Mouse (Mus musculus) stomach, embryonic 16.5 days (tissue): ENCODE results near the gene Polr3k. TPM values are rescaled to one million over a fixed set of nuclear protein-coding genes. Genes with fewer than 3 reads are reported as not detected.

Experiments used
- ATAC-seq: fragments of 200-750 bp; cut with Nextera tagmentation; 2 replicates; pipeline ENCODE4 v1.8.0; 2017; ENCODE audit warnings: moderate number of reproducible peaks, moderate TSS enrichment; ENCODE audit not compliant: insufficient read depth, low FRiP score
- H3K27ac ChIP-seq: fragments of 300-500 bp; sonication (generic); 2 replicates; pipeline ENCODE4 v1.5.1; 2014; ENCODE audit warnings: low read length
- H3K27me3 ChIP-seq: fragments of 300-500 bp; sonication (generic); 2 replicates; pipeline ENCODE4 v1.6.1; 2014; ENCODE audit warnings: low read length, control low read depth, mixed read lengths; ENCODE audit not compliant: control insufficient read depth, insufficient read depth
- H3K36me3 ChIP-seq: fragments of 300-500 bp; sonication (generic); 2 replicates; pipeline ENCODE4 v1.6.1; 2014; ENCODE audit warnings: low read length; ENCODE audit not compliant: control insufficient read depth, insufficient read depth
- H3K4me1 ChIP-seq: fragments of 300-500 bp; sonication (generic); 2 replicates; pipeline ENCODE4 v1.6.1; 2014; ENCODE audit warnings: low read length, control low read depth, mixed read lengths; ENCODE audit not compliant: control insufficient read depth, insufficient read depth
- H3K4me2 ChIP-seq: fragments of 300-500 bp; sonication (generic); 2 replicates; pipeline ENCODE4 v1.6.1; 2014; ENCODE audit warnings: low read depth, low read length, mixed read lengths
- H3K4me3 ChIP-seq: fragments of 300-500 bp; sonication (generic); replicated peaks from 2 replicates; pipeline ENCODE4 v1.5.1; 2014; ENCODE audit warnings: mild to moderate bottlenecking, low read length
- H3K9ac ChIP-seq: fragments of 300-500 bp; sonication (generic); 2 replicates; pipeline ENCODE4 v1.6.1; 2014; ENCODE audit warnings: low read length
- H3K9me3 ChIP-seq: fragments of 300-500 bp; sonication (generic); replicated peaks from 2 replicates; pipeline ENCODE4 v1.6.1; 2016; ENCODE audit warnings: low read length, control low read depth; ENCODE audit not compliant: control insufficient read depth
- WGBS: fragments of 180-500 bp; shearing (Covaris S2); extraction: QIAGEN DNeasy Blood & Tissue Kit; methylation state at CpG from one replicate; pipeline ENCODE4 v1.1.7; 2014; 5-methylcytosine and 5-hydroxymethylcytosine counted together
- polyA plus RNA-seq: library from polyadenylated mRNA; unstranded; fragments of >200 nt; fragmentation: Nextera tagmentation; extraction: Ambion mirVana; gene quantifications from 2 replicates; pipeline ENCODE4 v1.2.1, GENCODE M21; 2015

The Polr3k gene
- polyA plus RNA-seq, 1 experiment from 2014 or later = 76.8 TPM

DNA sequence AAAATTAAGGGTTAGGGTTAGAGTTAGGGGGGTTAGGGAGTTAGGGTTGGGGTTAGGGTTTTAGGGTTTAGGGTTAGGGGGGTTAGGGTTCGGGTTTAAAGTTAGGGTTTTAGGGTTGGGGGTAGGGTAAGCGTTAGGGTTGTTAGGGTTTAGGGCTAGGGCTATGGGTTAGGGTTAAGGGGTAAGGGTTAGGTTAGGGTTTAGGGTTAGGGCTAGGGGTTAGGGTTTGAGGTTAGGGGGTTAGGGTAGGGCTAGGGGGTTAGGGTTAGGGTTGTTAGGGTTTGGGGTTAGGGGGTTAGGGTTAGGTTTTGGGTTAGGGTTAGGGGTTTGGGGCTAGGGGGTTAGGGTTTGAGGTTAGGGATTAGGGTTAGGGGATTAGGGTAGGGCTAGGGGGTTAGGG is 6.9 kb downstream of the Polr3k start:
- Histone ChIP-seq H3K4me3 (no peak overlapping the region), H3K4me2 (no peak overlapping the region), H3K4me1 (no peaks in the 10 kb centered on the region), H3K9ac (no peak overlapping the region), H3K27me3 (no peaks in the 10 kb centered on the region), H3K27ac (no peak overlapping the region), H3K9me3 (no peaks in the 10 kb centered on the region), H3K36me3 (peaks cover 15% of the 10 kb centered on the region)
- 91% methylated on average over 2 of the region's 2 CpGs for WGBS
- ATAC-seq = peak; percentile 56; the same call in 1 of the 2 replicates

DNA sequence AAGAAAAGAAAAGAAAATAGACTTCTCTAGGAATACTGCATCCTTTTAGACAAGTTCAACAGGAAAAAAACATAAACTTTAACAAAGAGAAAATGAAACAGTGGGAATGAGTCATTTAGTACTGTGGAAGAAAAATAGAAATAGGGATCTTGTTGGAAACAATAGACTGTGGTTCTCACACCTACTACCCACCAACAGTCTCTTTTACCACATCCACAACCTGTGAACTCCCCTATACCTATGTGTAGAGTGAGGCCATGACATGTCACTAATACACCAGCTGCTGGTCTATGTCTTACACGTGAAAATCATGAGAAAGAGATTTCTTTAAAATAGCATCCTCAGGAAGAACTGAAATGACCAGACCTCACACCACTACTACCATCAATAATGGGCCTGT is 14.8 kb downstream of the Polr3k start:
- H3K9me3 ChIP-seq = no peaks in the 10 kb centered on the region
- no peak for ATAC-seq
- H3K4me1 ChIP-seq = no peaks in the 10 kb centered on the region
- H3K27me3 ChIP-seq = no peaks in the 10 kb centered on the region
- H3K9ac ChIP-seq = no peak overlapping the region
- no peak overlapping the region for H3K4me2 ChIP-seq
- H3K27ac ChIP-seq = no peak overlapping the region
- no peak overlapping the region for H3K4me3 ChIP-seq
- WGBS = 64% methylated on average over 1 of the region's 1 CpGs
- no peaks in the 10 kb centered on the region for H3K36me3 ChIP-seq

DNA sequence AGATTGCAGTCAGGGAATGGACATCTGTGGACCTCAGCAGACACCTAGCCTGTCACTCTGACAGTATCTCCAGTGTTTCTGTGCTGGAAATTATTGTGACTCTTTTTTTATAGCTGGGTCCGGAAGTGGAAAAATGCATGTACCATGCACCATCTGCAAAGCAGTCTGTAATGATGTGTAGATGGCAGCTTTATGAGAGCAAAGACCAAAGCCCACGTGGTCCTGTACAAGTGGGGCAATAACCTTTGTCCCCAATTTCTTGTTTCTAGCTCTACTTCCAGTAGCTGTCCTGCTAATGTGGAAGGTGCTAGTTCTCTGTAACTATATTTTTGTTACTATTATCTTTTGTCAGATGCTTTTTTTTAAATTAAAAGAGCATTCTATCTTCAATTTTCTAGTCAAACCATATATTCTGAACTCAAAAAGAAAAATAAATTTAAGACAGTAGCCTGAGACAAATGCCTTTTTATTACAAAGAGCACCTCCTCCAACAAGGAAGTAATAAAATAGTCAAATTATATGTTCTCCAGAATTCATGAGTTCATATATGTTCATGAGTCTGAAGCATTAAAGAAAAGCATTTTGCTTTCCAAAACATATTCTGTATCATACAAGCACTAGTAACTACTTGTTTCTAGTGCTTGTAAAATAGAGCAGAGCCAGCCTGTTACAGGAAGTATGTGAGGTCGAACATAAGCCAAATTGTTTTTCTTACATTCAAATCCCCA is 19.0 kb downstream of the Polr3k start:
- Histone ChIP-seq H3K4me3 (no peak overlapping the region), H3K36me3 (no peaks in the 10 kb centered on the region), H3K9ac (no peak overlapping the region), H3K4me2 (no peak overlapping the region), H3K9me3 (no peaks in the 10 kb centered on the region), H3K4me1 (no peaks in the 10 kb centered on the region), H3K27ac (no peak overlapping the region), H3K27me3 (no peaks in the 10 kb centered on the region)
- WGBS = 65% methylated on average over 3 of the region's 3 CpGs
- no peak for ATAC-seq

GRCm38 (mm10) chr2:181917861-181918260 is 53.7 kb downstream of the Polr3k start:
- Histone ChIP-seq H3K4me3 (no peak overlapping the region), H3K27ac (no peak overlapping the region), H3K36me3 (no peaks in the 10 kb centered on the region), H3K9me3 (no peaks in the 10 kb centered on the region), H3K4me2 (no peak overlapping the region), H3K27me3 (no peaks in the 10 kb centered on the region), H3K4me1 (no peaks in the 10 kb centered on the region), H3K9ac (no peak overlapping the region)
- WGBS = 55% methylated on average over 3 of the region's 3 CpGs
- ATAC-seq = no peak

DNA sequence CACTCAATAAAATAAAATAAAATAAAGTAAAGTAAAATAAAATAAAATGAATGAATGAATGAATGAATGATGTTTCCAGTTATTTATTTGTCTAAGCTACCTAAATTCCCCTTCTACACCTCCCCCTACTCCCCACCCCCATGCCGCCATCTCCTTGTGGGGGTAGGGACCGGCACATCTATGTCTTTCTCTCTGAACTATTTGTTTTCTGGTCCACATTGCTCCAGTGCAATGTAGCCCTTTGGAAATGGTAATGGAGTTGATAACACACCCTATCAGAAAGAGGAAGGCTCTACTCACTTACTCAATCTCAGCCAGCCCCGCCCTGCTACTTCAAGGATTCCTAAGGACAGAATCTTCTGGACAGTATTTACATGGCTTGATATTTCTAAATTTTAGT is 54.4 kb downstream of the Polr3k start:
- Histone ChIP-seq H3K4me3 (no peak overlapping the region), H3K9me3 (no peaks in the 10 kb centered on the region), H3K27ac (no peak overlapping the region), H3K27me3 (no peaks in the 10 kb centered on the region), H3K36me3 (no peaks in the 10 kb centered on the region), H3K4me1 (no peaks in the 10 kb centered on the region), H3K9ac (no peak overlapping the region), H3K4me2 (no peak overlapping the region)
- 49% methylated on average over 3 of the region's 3 CpGs for WGBS
- no peak; the same call in 1 of the 2 replicates for ATAC-seq

Other genes starting within 250 kb of the Polr3k start
- gene Gm29797, start 207.3 kb upstream of the Polr3k start, polyA plus RNA-seq = 0.31 TPM in 1 of 2 replicates, not detected in the other
- 25.4 and 25.5 TPM in 2 replicates for gene Sox18, start 192.7 kb upstream of the Polr3k start, polyA plus RNA-seq
- gene Tcea2, start 184.0 kb upstream of the Polr3k start, polyA plus RNA-seq = 19.3 and 19.7 TPM in 2 replicates
- 54.2 and 55.3 TPM in 2 replicates for gene Rgs19, start 170.4 kb upstream of the Polr3k start, polyA plus RNA-seq
- not detected in 2 replicates for gene Lkaaear1, start 165.9 kb upstream of the Polr3k start, polyA plus RNA-seq
- 1.3 and 1.4 TPM in 2 replicates for gene Oprl1, start 149.3 kb upstream of the Polr3k start, polyA plus RNA-seq
- 1.9 and 2.0 TPM in 2 replicates for gene Myt1, start 101.0 kb upstream of the Polr3k start, polyA plus RNA-seq
- gene Pcmtd2, start 26.5 kb upstream of the Polr3k start, polyA plus RNA-seq = 29.3 and 33.0 TPM in 2 replicates
- not detected in 2 replicates for gene Gm14496, start 126.8 kb downstream of the Polr3k start, polyA plus RNA-seq